Mouse (Mus musculus) thymus, adult 2 months (tissue): ENCODE measurements at regions not wholly inside any gene's neighbourhood (a gene's known extent, or its start where the extent isn't known, plus 50 kb on each side); places are given as distances from the start of the nearest gene placed in this dataset.

Source experiments
- DNase-seq: peaks from one replicate; pipeline ENCODE4 v3.0.0; 2021
- H3K27ac ChIP-seq: fragments of 200-500 bp; 2 replicates; pipeline ENCODE4 v1.5.1; 2012; ENCODE audit warnings: low read length, control low read depth; ENCODE audit not compliant: control insufficient read depth, insufficient read depth
- H3K27me3 ChIP-seq: fragments of 200-500 bp; 2 replicates; pipeline ENCODE4 v1.6.1; 2012; ENCODE audit warnings: mild to moderate bottlenecking, low read length, moderate library complexity, mixed read lengths; ENCODE audit not compliant: control insufficient read depth, insufficient read depth
- H3K36me3 ChIP-seq: fragments of 200-500 bp; 2 replicates; pipeline ENCODE4 v1.6.1; 2012; ENCODE audit warnings: mild to moderate bottlenecking, low read length, moderate library complexity; ENCODE audit not compliant: control insufficient read depth, insufficient read depth
- H3K4me1 ChIP-seq: fragments of 200-500 bp; replicated peaks from 2 replicates; pipeline ENCODE4 v1.6.1; 2012; ENCODE audit warnings: low read length; ENCODE audit not compliant: control insufficient read depth, insufficient read depth
- H3K4me3 ChIP-seq: fragments of 200-500 bp; 2 replicates; pipeline ENCODE4 v1.5.1; 2012; ENCODE audit warnings: mild to moderate bottlenecking, low read length, control low read depth, moderate library complexity; ENCODE audit not compliant: control insufficient read depth, insufficient read depth
- CTCF ChIP-seq: fragments of 200-500 bp; IDR thresholded peaks from 2 replicates; pipeline ENCODE4 v1.5.1; 2012; ENCODE audit warnings: mild to moderate bottlenecking, control low read depth, low read length, moderate library complexity, borderline replicate concordance; ENCODE audit not compliant: control insufficient read depth, poor library complexity, insufficient read depth; ENCODE audit errors: extremely low read depth
- POLR2A ChIP-seq: fragments of 200-500 bp; IDR thresholded peaks from 2 replicates; pipeline ENCODE4 v1.6.1; 2012; ENCODE audit warnings: mild to moderate bottlenecking, low read length, control low read depth, moderate library complexity; ENCODE audit not compliant: control insufficient read depth, poor library complexity, insufficient read depth; ENCODE audit errors: extremely low read depth
- WGBS: fragments of 180-500 bp; shearing (Covaris S2); methylation state at CpG from one replicate; pipeline ENCODE4 v1.1.7; 2018; 5-methylcytosine and 5-hydroxymethylcytosine counted together

DNA sequence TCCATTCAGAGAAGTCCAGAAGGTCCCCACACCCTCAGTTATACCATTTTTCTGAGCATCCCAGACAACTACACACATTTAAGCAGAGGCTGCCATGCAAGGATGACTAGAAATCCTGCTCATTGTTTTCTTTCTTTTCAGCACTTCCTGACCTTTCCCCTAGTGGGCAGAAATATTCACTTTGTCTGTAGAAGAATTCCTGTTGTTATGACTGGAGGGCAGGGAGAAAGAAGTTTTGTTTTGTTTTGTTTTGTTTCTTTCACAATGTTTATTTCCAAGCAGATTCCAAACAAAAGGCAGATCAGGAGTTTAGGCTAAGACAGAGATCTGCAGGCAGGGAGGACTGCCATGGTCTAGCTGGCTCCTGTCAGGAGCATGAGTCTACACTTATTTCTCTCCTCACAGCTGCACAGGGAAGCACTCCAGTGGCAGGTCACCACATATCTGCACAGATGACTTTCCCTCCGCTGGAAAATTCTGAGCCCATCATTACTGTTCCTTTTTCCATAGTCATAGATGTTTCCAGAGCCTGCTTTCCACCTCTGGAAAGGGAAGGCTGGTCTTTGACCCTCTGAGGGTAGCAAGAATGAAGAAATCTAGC, 182.5 kb upstream of the Dyrk2 start:
- no peak for TF ChIP-seq POLR2A
- TF ChIP-seq CTCF = no peak
- H3K36me3 ChIP-seq = no peaks in the 10 kb centered on the region
- no peak overlapping the region for H3K4me3 ChIP-seq
- H3K27me3 ChIP-seq = no peaks in the 10 kb centered on the region
- H3K4me1 ChIP-seq = peaks cover 8% of the 10 kb centered on the region
- H3K27ac ChIP-seq = no peak overlapping the region
- 87% methylated on average over 1 of the region's 1 CpGs for WGBS
- no peak for DNase-seq

- H3K4me3 ChIP-seq = no peak overlapping the region
- TF ChIP-seq POLR2A (no peak), CTCF (no peak)
- DNase-seq = no peak
- no peaks in the 10 kb centered on the region for H3K36me3 ChIP-seq
- 91% methylated on average over 2 of the region's 2 CpGs for WGBS
- peaks cover 8% of the 10 kb centered on the region for H3K4me1 ChIP-seq
- no peak overlapping the region for H3K27ac ChIP-seq
- H3K27me3 ChIP-seq = no peaks in the 10 kb centered on the region
Measured at GRCm38 (mm10) chr10:119051598-119051997, 181.6 kb upstream of the Dyrk2 start.

- Histone ChIP-seq H3K27ac (no peak overlapping the region), H3K36me3 (no peaks in the 10 kb centered on the region), H3K4me3 (no peak overlapping the region), H3K4me1 (peaks cover 8% of the 10 kb centered on the region), H3K27me3 (no peaks in the 10 kb centered on the region)
- DNase-seq = peak; percentile 53
- no peak for TF ChIP-seq POLR2A
- TF ChIP-seq CTCF = no peak
- WGBS = 14% methylated on average over 18 of the region's 18 CpGs
Measured at GRCm38 (mm10) chr10:119050017-119050685, 180.1 kb upstream of the Dyrk2 start.

- Histone ChIP-seq H3K4me1 (peaks cover 5% of the 10 kb centered on the region), H3K36me3 (no peaks in the 10 kb centered on the region), H3K4me3 (no peak overlapping the region), H3K27me3 (no peaks in the 10 kb centered on the region), H3K27ac (no peak overlapping the region)
- TF ChIP-seq POLR2A = no peak
- TF ChIP-seq CTCF = no peak
- WGBS = 85% methylated on average over 6 of the region's 6 CpGs
- DNase-seq = no peak
Measured at GRCm38 (mm10) chr10:119048643-119049420, 178.8 kb upstream of the Dyrk2 start.

DNA sequence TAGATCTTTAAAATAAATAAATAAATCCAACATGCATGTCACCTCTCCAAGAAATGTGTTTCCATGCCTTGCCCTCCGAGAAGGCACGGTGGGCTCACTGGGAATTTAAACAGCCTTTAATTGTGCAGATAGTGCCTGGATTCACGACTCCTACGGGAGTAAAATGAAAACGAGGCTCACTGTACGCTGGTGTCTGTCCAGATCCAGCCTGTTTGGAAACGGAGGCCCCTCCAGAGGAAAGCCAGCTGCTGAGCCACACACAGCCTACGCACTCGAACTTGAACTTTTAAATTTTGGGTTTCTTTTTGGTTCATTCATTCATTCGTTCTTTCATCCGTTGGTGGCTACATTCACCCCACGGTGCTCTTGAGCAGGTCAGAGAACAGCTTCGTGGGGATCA, 175.1 kb upstream of the Dyrk2 start:
- H3K27me3 ChIP-seq = no peaks in the 10 kb centered on the region
- no peak for DNase-seq
- no peaks in the 10 kb centered on the region for H3K36me3 ChIP-seq
- peaks cover 4% of the 10 kb centered on the region for H3K4me1 ChIP-seq
- no peak for TF ChIP-seq CTCF
- TF ChIP-seq POLR2A = no peak
- 95% methylated on average over 13 of the region's 13 CpGs for WGBS
- no peak overlapping the region for H3K4me3 ChIP-seq
- H3K27ac ChIP-seq = no peak overlapping the region

- DNase-seq = no peak
- Histone ChIP-seq H3K36me3 (no peaks in the 10 kb centered on the region), H3K27me3 (no peaks in the 10 kb centered on the region), H3K27ac (no peak overlapping the region), H3K4me1 (peaks cover 14% of the 10 kb centered on the region), H3K4me3 (no peak overlapping the region)
- TF ChIP-seq CTCF = no peak
- no peak for TF ChIP-seq POLR2A
- 94% methylated on average over 7 of the region's 7 CpGs for WGBS
Measured at GRCm38 (mm10) chr10:119043069-119043468, 173.1 kb upstream of the Dyrk2 start.
